Mouse (Mus musculus) G1E (cell line): Measurements from ENCODE around the gene Tmem44. TPM values are rescaled to one million over a fixed set of nuclear protein-coding genes. Genes with fewer than 3 reads are reported as not detected.

ENCODE experiments used
- polyA plus RNA-seq: library from polyadenylated mRNA; stranded (reverse); fragments of >175 nt; gene quantifications from 2 replicates; pipeline ENCODE4 v1.2.3, GENCODE M21; 2012
- total RNA-seq, 2 experiments: library from RNA; stranded (forward) in 1 of 2; stranded (reverse) in 1 of 2; fragments of 200-1000 nt in 1 of 2; fragments of >200 nt in 1 of 2; fragmentation: Nextera tagmentation in 1 of 2; gene quantifications; 2 replicates each; pipeline ENCODE4 v1.2.3; 2014 to 2017

Gene Tmem44
- total and polyA plus RNA-seq, 3 experiments = 11.8 to 72.7 (median 25.4) TPM

Other genes starting within 250 kb of the Tmem44 start
- 2.5 and 2.6 TPM in 2 replicates for gene Gp5, start 240.1 kb downstream of the Tmem44 start, total RNA-seq (2014; fragmentation: Nextera tagmentation)
- 24.6 and 25.0 TPM in 2 replicates for gene Gp5, start 240.1 kb downstream of the Tmem44 start, total RNA-seq (2017)
- 32.3 and 33.8 TPM in 2 replicates for gene Gp5, start 240.1 kb downstream of the Tmem44 start, polyA plus RNA-seq
- gene Atp13a3, start 144.9 kb downstream of the Tmem44 start, total RNA-seq (2014; fragmentation: Nextera tagmentation) = 202 and 209 TPM in 2 replicates
- gene Atp13a3, start 144.9 kb downstream of the Tmem44 start, total RNA-seq (2017) = 192 and 214 TPM in 2 replicates
- gene Atp13a3, start 144.9 kb downstream of the Tmem44 start, polyA plus RNA-seq = 132 and 176 TPM in 2 replicates
- gene Lsg1, start 36.8 kb upstream of the Tmem44 start, total RNA-seq (2014; fragmentation: Nextera tagmentation) = 59.5 and 64.4 TPM in 2 replicates
- gene Lsg1, start 36.8 kb upstream of the Tmem44 start, total RNA-seq (2017) = 52.9 and 65.7 TPM in 2 replicates
- gene Lsg1, start 36.8 kb upstream of the Tmem44 start, polyA plus RNA-seq = 10.0 and 11.0 TPM in 2 replicates
- not detected in 2 replicates for gene Fam43a, start 48.9 kb upstream of the Tmem44 start, total RNA-seq (2014; fragmentation: Nextera tagmentation)
- not detected in 2 replicates for gene Fam43a, start 48.9 kb upstream of the Tmem44 start, total RNA-seq (2017)
- gene Fam43a, start 48.9 kb upstream of the Tmem44 start, polyA plus RNA-seq = 0.01 and 0.02 TPM in 2 replicates